Mouse (Mus musculus): ENCODE measurements around the gene Rars. TPM values are rescaled to one million over a fixed set of nuclear protein-coding genes. Genes with fewer than 3 reads are reported as not detected.

The Rars gene
- total RNA-seq, 2 experiments from 2014 or later = 54.2 to 59.1 TPM

- DNase-seq = peak; percentile 79
These were observed 64.4 kb downstream of the Rars start for GRCm38 (mm10) chr11:35769746-35770437.

- peak; percentile 91 for DNase-seq
These were observed 65.0 kb downstream of the Rars start, which contains the start of gene Pank3 for GRCm38 (mm10) chr11:35769188-35769745. Gene Pank3 (plus strand): TSS chr11:35769484.

- DNase-seq = no peak
These were observed 67.5 kb downstream of the Rars start for GRCm38 (mm10) chr11:35766845-35767244.

- no peak for DNase-seq
These were observed 73.7 kb downstream of the Rars start for GRCm38 (mm10) chr11:35760627-35761003.

GRCm38 (mm10) chr11:35760001-35760626 is 74.2 kb downstream of the Rars start:
- DNase-seq = no peak

Small RNA genes lying within 50 kb of the gene (microRNA-seq; reads per million reads assigned to microRNA genes)
- 0.32 to 2.0 reads per million in 2 experiments for gene Mir103-1

Other genes starting within 250 kb of the Rars start
- 10 to 100 TPM; 21.4 to 23.3 TPM for gene Pank3, start 65.0 kb downstream of the Rars start, total RNA-seq (2021)
- under 1 TPM in 1 of 2 experiments, not detected in 1; 0.16 TPM for gene Fbll1, start 35.6 kb downstream of the Rars start, total RNA-seq (2021)
- under 1 TPM; 0.47 to 0.52 TPM for gene Wwc1, start 146.0 kb upstream of the Rars start, total RNA-seq (2021)